Mouse (Mus musculus) E14TG2a.4 (cell line): ENCODE results near the gene Chchd4.

Experiments used
- H3K27me3 ChIP-seq: 2 replicates; pipeline ENCODE4 v1.6.1; 2014; ENCODE audit warnings: low read length, control low read depth; ENCODE audit not compliant: insufficient read depth
- H3K36me3 ChIP-seq: 2 replicates; pipeline ENCODE4 v1.6.1; 2014; ENCODE audit warnings: low read length, control low read depth; ENCODE audit not compliant: insufficient read depth
- H3K4me1 ChIP-seq: replicated peaks from 2 replicates; pipeline ENCODE4 v1.6.1; 2014; ENCODE audit warnings: low read depth, low read length, control low read depth
- H3K4me3 ChIP-seq: replicated peaks from 2 replicates; pipeline ENCODE4 v1.5.1; 2014; ENCODE audit warnings: mild to moderate bottlenecking, low read length
- H3K9me3 ChIP-seq: 2 replicates; pipeline ENCODE4 v1.6.1; 2014; ENCODE audit warnings: low read length, control low read depth
- CTCF ChIP-seq: conservative IDR thresholded peaks from 2 replicates; pipeline ENCODE4 v1.5.1; 2014; ENCODE audit warnings: low read length
- NANOG ChIP-seq: IDR thresholded peaks from 2 replicates; pipeline ENCODE4 v1.6.1; 2014; ENCODE audit warnings: borderline replicate concordance, low read length, mixed read lengths
- POU5F1 ChIP-seq: IDR thresholded peaks from 2 replicates; pipeline ENCODE4 v1.6.1; 2014; ENCODE audit warnings: low read length, borderline replicate concordance

The Chchd4 gene

GRCm38 (mm10) chr6:91508041-91508440 lies 34.7 kb upstream of the Chchd4 start:
- Histone ChIP-seq H3K4me3 (no peak overlapping the region), H3K36me3 (peaks cover 91% of the 10 kb centered on the region), H3K27me3 (no peaks in the 10 kb centered on the region), H3K4me1 (peaks cover 22% of the 10 kb centered on the region), H3K9me3 (no peaks in the 10 kb centered on the region)
- TF ChIP-seq NANOG, result no peak
- no peak for TF ChIP-seq POU5F1
- TF ChIP-seq CTCF, result no peak

- Histone ChIP-seq H3K36me3 (peaks cover 96% of the 10 kb centered on the region), H3K27me3 (no peaks in the 10 kb centered on the region), H3K9me3 (no peaks in the 10 kb centered on the region), H3K4me3 (no peak overlapping the region), H3K4me1 (peaks cover 18% of the 10 kb centered on the region)
- TF ChIP-seq POU5F1 (no peak), CTCF (no peak), NANOG (no peak)
Observed at GRCm38 (mm10) chr6:91506036-91506435, 32.7 kb upstream of the Chchd4 start.

GRCm38 (mm10) chr6:91503302-91503701 lies 30.0 kb upstream of the Chchd4 start:
- Histone ChIP-seq H3K36me3 (peaks cover 100% of the 10 kb centered on the region), H3K4me3 (no peak overlapping the region), H3K9me3 (no peaks in the 10 kb centered on the region), H3K4me1 (no peaks in the 10 kb centered on the region), H3K27me3 (no peaks in the 10 kb centered on the region)
- no peak for TF ChIP-seq NANOG
- no peak for TF ChIP-seq POU5F1
- no peak for TF ChIP-seq CTCF

GRCm38 (mm10) chr6:91494526-91494925 lies 21.2 kb upstream of the Chchd4 start:
- no peak overlapping the region for H3K4me3 ChIP-seq
- no peaks in the 10 kb centered on the region for H3K27me3 ChIP-seq
- TF ChIP-seq NANOG (no peak), CTCF (no peak), POU5F1 (no peak)
- H3K36me3 ChIP-seq, result peaks cover 90% of the 10 kb centered on the region
- H3K9me3 ChIP-seq, result no peaks in the 10 kb centered on the region
- H3K4me1 ChIP-seq, result peaks cover 19% of the 10 kb centered on the region

DNA sequence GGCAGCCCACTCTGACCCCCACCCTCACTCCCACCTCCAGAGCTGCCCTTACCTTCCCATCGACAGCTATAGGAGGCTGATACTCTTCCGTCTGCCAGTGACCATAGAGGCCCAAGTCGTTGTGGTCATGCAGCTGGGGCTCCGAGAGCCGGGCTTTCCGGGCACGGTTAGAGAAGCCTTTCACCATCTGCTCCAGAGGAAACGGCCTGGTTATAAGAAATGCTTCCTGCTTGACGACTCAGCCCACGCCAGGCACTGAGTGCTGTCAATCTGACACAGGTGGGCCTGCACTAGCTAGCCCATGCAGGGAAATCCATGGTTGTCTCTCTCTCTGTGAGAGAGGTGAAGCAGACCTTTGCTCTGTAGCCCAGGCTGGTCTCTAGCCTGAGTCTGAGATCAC lies 19.7 kb upstream of the Chchd4 start:
- Histone ChIP-seq H3K4me3 (no peak overlapping the region), H3K36me3 (peaks cover 90% of the 10 kb centered on the region), H3K27me3 (no peaks in the 10 kb centered on the region), H3K4me1 (peaks cover 19% of the 10 kb centered on the region), H3K9me3 (no peaks in the 10 kb centered on the region)
- TF ChIP-seq NANOG, result no peak
- no peak for TF ChIP-seq CTCF
- no peak for TF ChIP-seq POU5F1

DNA sequence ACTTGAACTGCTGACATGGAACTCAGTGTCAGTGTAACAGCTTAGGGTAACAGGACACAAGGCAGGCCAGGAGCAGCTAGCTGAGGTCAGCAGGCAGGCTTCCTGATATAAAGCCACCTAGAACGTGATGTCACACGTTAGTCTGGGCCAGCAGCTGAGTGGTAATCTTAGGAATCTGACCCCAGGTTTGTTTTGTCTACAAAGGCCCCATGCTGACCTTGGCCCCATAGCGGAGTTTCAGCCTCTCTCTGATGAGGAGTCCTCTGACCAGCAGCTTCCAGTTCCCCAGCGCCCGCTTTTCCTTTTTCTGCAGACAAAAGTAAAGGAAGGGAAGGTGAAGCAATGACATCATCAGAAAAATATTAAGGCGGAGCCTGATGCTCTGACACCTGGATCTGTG lies 17.7 kb upstream of the Chchd4 start:
- Histone ChIP-seq H3K36me3 (peaks cover 90% of the 10 kb centered on the region), H3K4me1 (peaks cover 20% of the 10 kb centered on the region), H3K9me3 (no peaks in the 10 kb centered on the region), H3K27me3 (no peaks in the 10 kb centered on the region), H3K4me3 (no peak overlapping the region)
- no peak for TF ChIP-seq NANOG
- TF ChIP-seq POU5F1, result no peak
- no peak for TF ChIP-seq CTCF

- Histone ChIP-seq H3K9me3 (no peaks in the 10 kb centered on the region), H3K27me3 (no peaks in the 10 kb centered on the region), H3K36me3 (peaks cover 96% of the 10 kb centered on the region), H3K4me3 (no peak overlapping the region), H3K4me1 (peaks cover 18% of the 10 kb centered on the region)
- no peak for TF ChIP-seq CTCF
Observed at GRCm38 (mm10) chr6:91489872-91490271, 16.5 kb upstream of the Chchd4 start.

DNA sequence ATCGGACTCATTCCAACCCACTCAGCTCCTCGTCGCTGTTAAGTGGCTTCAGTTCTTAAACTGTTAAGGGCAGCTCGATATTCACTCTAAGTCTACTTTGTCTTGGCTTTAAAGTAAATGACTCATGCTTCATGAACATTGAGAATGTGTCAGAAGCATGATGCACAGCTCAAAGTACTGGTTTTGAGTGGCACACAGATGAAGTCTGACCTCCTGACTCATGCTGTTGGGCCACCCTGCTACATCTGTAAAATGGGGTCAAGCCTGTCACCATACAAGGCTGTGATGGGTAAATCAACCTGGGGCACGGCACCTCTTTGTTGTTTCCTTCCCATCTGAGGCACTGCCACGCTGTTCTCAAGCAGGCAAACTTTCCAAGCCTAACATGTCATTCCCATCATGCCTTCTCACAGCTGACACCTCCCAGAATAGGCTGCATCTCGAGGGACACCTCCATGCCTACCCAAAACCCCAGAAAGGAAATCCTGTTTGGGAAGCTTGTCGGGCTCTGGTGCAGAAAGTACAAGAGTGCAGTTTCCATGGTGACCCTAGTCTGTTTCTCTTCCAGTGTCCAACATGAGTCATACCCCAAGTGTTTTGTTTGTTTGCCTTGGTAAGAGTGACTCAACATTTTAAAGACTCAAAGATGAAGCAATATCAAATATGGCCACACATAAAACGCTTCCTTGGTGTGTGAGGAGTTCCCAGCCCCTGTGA lies 15.3 kb upstream of the Chchd4 start:
- no peaks in the 10 kb centered on the region for H3K27me3 ChIP-seq
- no peak overlapping the region for H3K4me3 ChIP-seq
- TF ChIP-seq POU5F1 (no peak), NANOG (no peak), CTCF (no peak)
- H3K9me3 ChIP-seq, result no peaks in the 10 kb centered on the region
- peaks cover 18% of the 10 kb centered on the region for H3K4me1 ChIP-seq
- H3K36me3 ChIP-seq, result peaks cover 99% of the 10 kb centered on the region
